24 mouse cellular contexts compared by ENCODE assay signal in genomic region chr1:88303762-88304161, GRCm38 (mm10). TPM values are rescaled to one million over a fixed set of nuclear protein-coding genes. Genes with fewer than 3 reads are reported as not detected.
DNase-seq lines count a peak whose midpoint lies in the region; ATAC-seq and TF ChIP-seq lines count a peak whose summit lies in the region.
"Had no signal": no experiment of that assay in that cellular context is flagged by ENCODE, and none has a peak within 500 bp of the region (broad histone marks: within the 10 kb centered on the region; RNA-seq: fewer than 3 reads in every experiment).

No protein-coding gene starts in this region.

- H3K27ac ChIP-seq in liver, adult 2 months (replicated peaks; ENCODE audit: insufficient read depth, low read depth, low read length), result no peak overlapping the region
- no peak overlapping the region for H3K27ac ChIP-seq in limb, embryonic 14.5 days (replicated peaks; ENCODE audit: low read depth, low read length)
- H3K27ac ChIP-seq in forebrain, embryonic 11.5 days (ENCODE audit: low read depth, low read length), result no peak overlapping the region
- no peak overlapping the region for H3K27ac ChIP-seq in forebrain, embryonic 10.5 days
- H3K27ac ChIP-seq: heart, embryonic 13.5 days had no signal

- no peak overlapping the region for H3K4me2 ChIP-seq in limb, embryonic 14.5 days (replicated peaks; ENCODE audit: low read depth, low read length, severe bottlenecking)
- no peak overlapping the region for H3K4me2 ChIP-seq in forebrain, embryonic 11.5 days (ENCODE audit: low read depth, low read length, severe bottlenecking)
- H3K4me2 ChIP-seq: heart, embryonic 13.5 days had no signal

- ATAC-seq in CD4-positive, CD25-positive, alpha-beta regulatory T cell, adult 4 months, result no peak
- ATAC-seq in limb, embryonic 14.5 days (ENCODE audit: low FRiP score, low read depth), result no peak
- no peak for ATAC-seq in forebrain, embryonic 11.5 days (replicated peaks; ENCODE audit: low FRiP score)
- ATAC-seq: forebrain, postnatal 0 days had no signal

- no peak for TF ChIP-seq POLR2A in liver, adult 2 months (IDR thresholded peaks at IDR 0.05; ENCODE audit: extremely low read depth, insufficient read depth, low read length)
- no peak for TF ChIP-seq POLR2A in limb, embryonic 14.5 days (IDR thresholded peaks at IDR 0.05; ENCODE audit: borderline replicate concordance, extremely low read depth, insufficient read depth, insufficient read length)

- no peaks in the 10 kb centered on the region for H3K79me2 ChIP-seq in liver, adult 2 months (ENCODE audit: control insufficient read depth, insufficient read depth, low read length)

- H3K9me3 ChIP-seq in limb, embryonic 14.5 days (ENCODE audit: control insufficient read depth, low read length), result peaks cover 93% of the 10 kb centered on the region
- H3K9me3 ChIP-seq in forebrain, embryonic 11.5 days (ENCODE audit: control insufficient read depth, low read length), result peaks cover 84% of the 10 kb centered on the region
- H3K9me3 ChIP-seq in forebrain, embryonic 10.5 days, result peaks cover 98% of the 10 kb centered on the region

- no peak for TF ChIP-seq CTCF in liver, adult 2 months (IDR thresholded peaks at IDR 0.05; ENCODE audit: low read depth, low read length)

- H3K27me3 ChIP-seq in liver, adult 2 months (ENCODE audit: control insufficient read depth, insufficient read depth, low read length), result no peaks in the 10 kb centered on the region
- no peaks in the 10 kb centered on the region for H3K27me3 ChIP-seq in limb, embryonic 14.5 days (ENCODE audit: control insufficient read depth, insufficient read depth, low read length)
- no peaks in the 10 kb centered on the region for H3K27me3 ChIP-seq in forebrain, embryonic 11.5 days (ENCODE audit: control insufficient read depth, insufficient read depth, low read length)
- H3K27me3 ChIP-seq in forebrain, embryonic 10.5 days (ENCODE audit: poor library complexity, severe bottlenecking), result no peaks in the 10 kb centered on the region
- H3K27me3 ChIP-seq: heart, embryonic 13.5 days had no signal

- no peak overlapping the region for H3K9ac ChIP-seq in liver, adult 2 months (ENCODE audit: low read depth, low read length)
- no peak overlapping the region for H3K9ac ChIP-seq in limb, embryonic 14.5 days (ENCODE audit: low read depth, low read length, severe bottlenecking)
- no peak overlapping the region for H3K9ac ChIP-seq in forebrain, embryonic 11.5 days (ENCODE audit: low read length)
- H3K9ac ChIP-seq: forebrain, postnatal 0 days; heart, embryonic 13.5 days had no signal

- WGBS in liver, adult 2 months, result 62% methylated on average over 6 of the region's 6 CpGs
- 64% methylated on average over 6 of the region's 6 CpGs for WGBS in limb, embryonic 14.5 days
- WGBS in forebrain, embryonic 11.5 days, result 68% methylated on average over 6 of the region's 6 CpGs
- WGBS in forebrain, embryonic 10.5 days, result 71% methylated on average over 6 of the region's 6 CpGs

- no peaks in the 10 kb centered on the region for H3K4me1 ChIP-seq in liver, adult 2 months (ENCODE audit: control insufficient read depth, insufficient read depth, low read length)
- no peaks in the 10 kb centered on the region for H3K4me1 ChIP-seq in limb, embryonic 14.5 days (ENCODE audit: control insufficient read depth, insufficient read depth, low read length)
- H3K4me1 ChIP-seq in forebrain, embryonic 11.5 days (replicated peaks; ENCODE audit: control insufficient read depth, insufficient read depth, low read length), result no peaks in the 10 kb centered on the region
- no peaks in the 10 kb centered on the region for H3K4me1 ChIP-seq in forebrain, embryonic 10.5 days
- H3K4me1 ChIP-seq: heart, embryonic 13.5 days had no signal

- H3K36me3 ChIP-seq in liver, adult 2 months (ENCODE audit: control insufficient read depth, insufficient read depth, low read length), result no peaks in the 10 kb centered on the region
- no peaks in the 10 kb centered on the region for H3K36me3 ChIP-seq in limb, embryonic 14.5 days (ENCODE audit: control insufficient read depth, insufficient read depth, low read length)
- H3K36me3 ChIP-seq in forebrain, embryonic 11.5 days (ENCODE audit: control insufficient read depth, insufficient read depth, low read length), result no peaks in the 10 kb centered on the region
- no peaks in the 10 kb centered on the region for H3K36me3 ChIP-seq in forebrain, embryonic 10.5 days (replicated peaks)
- H3K36me3 ChIP-seq: heart, embryonic 13.5 days had no signal

- no peak overlapping the region for H3K4me3 ChIP-seq in liver, adult 2 months (ENCODE audit: insufficient read depth, low read depth, low read length)
- no peak overlapping the region for H3K4me3 ChIP-seq in limb, embryonic 14.5 days (replicated peaks; ENCODE audit: low read length)
- no peak overlapping the region for H3K4me3 ChIP-seq in forebrain, embryonic 11.5 days (ENCODE audit: low read depth, low read length)
- H3K4me3 ChIP-seq in forebrain, embryonic 10.5 days, result no peak overlapping the region
- H3K4me3 ChIP-seq: heart, embryonic 13.5 days had no signal

- peak; percentile 7 for DNase-seq in CD4-positive, CD25-positive, alpha-beta regulatory T cell, adult 2 months (ENCODE audit: low read depth, low spot score)
- peak; percentile 12 for DNase-seq in liver, adult 2 months (ENCODE audit: extremely low read depth, low read depth, low spot score)
- DNase-seq in liver, result no peak
- DNase-seq in CD4-positive helper T cell, adult 2 months (ENCODE audit: low read depth, low spot score), result peak; percentile 9
- peak; percentile 2 for DNase-seq in limb, embryonic 14.5 days (ENCODE audit: low spot score)
- DNase-seq in forebrain, embryonic 11.5 days (ENCODE audit: low spot score), result no peak
- DNase-seq in forebrain, embryonic 10.5 days (ENCODE audit: extremely low spot score, low spot score), result no peak
- DNase-seq: adrenal gland, adult 8-10 months; cerebellum, adult 2 months; forebrain, postnatal 0 days; gastrocnemius, postnatal 10 days; kidney, adult 11 months; kidney, postnatal 4 days; layer of hippocampus, postnatal 36 days; lung, adult 18-20 months; right cerebral cortex, adult 18-20 months; spleen, adult 18-20 months had no signal

RNA-seq across cellular contexts. Expression of gene Trpm8, which starts 26.3 kb away (rescaled TPM):
- polyA plus RNA-seq in CD4-positive, CD25-positive, alpha-beta regulatory T cell, adult 4 months (2017; shearing (Covaris generic)), result not detected
- total RNA-seq in liver, adult 2 months (2014; rRNA removed), result under 0.01 TPM in 2 replicates
- polyA plus RNA-seq in liver, adult 2 months (2012; rRNA removed), result 0.01 and 0.02 TPM in 2 replicates
- not detected in 2 replicates for polyA plus RNA-seq in limb, embryonic 14.5 days (2012; rRNA removed)
- polyA plus RNA-seq in limb, embryonic 14.5 days (2014; fragmentation: Nextera tagmentation; extraction: Ambion mirVana), result not detected in 2 replicates
- not detected in 2 replicates for polyA plus RNA-seq in forebrain, embryonic 11.5 days (2014; fragmentation: Nextera tagmentation; extraction: Ambion mirVana)
- polyA plus RNA-seq in forebrain, embryonic 10.5 days (2016; fragmentation: Nextera tagmentation; extraction: Ambion mirVana), result not detected in 2 replicates
- total RNA-seq: adrenal gland, adult 8-10 months; common myeloid progenitor, adult 5-6 weeks; gastrocnemius, postnatal 10 days; hematopoietic stem cell, adult 5-6 weeks; megakaryocyte progenitor cell, adult 5-6 weeks; neutrophil, adult 5-6 weeks had no signal
- polyA plus RNA-seq: stomach, embryonic 16.5 days had no signal

RNA-seq across cellular contexts. Expression of gene Hjurp, which starts 26.3 kb away (rescaled TPM):
- 10 to 100 TPM; 56.6 to 72.9 TPM for polyA plus RNA-seq in CD4-positive, CD25-positive, alpha-beta regulatory T cell, adult 4 months (2017; shearing (Covaris generic))
- 78.7 and 90.1 TPM in 2 replicates for total RNA-seq in liver, adult 2 months (2014; rRNA removed)
- 31.4 and 32.8 TPM in 2 replicates for polyA plus RNA-seq in liver, adult 2 months (2012; rRNA removed)
- 277 and 360 TPM in 2 replicates for polyA plus RNA-seq in limb, embryonic 14.5 days (2012; rRNA removed)
- 139 and 150 TPM in 2 replicates for polyA plus RNA-seq in limb, embryonic 14.5 days (2014; fragmentation: Nextera tagmentation; extraction: Ambion mirVana)
- 221 and 223 TPM in 2 replicates for polyA plus RNA-seq in forebrain, embryonic 11.5 days (2014; fragmentation: Nextera tagmentation; extraction: Ambion mirVana)
- polyA plus RNA-seq in forebrain, embryonic 10.5 days (2016; fragmentation: Nextera tagmentation; extraction: Ambion mirVana), result 223 and 224 TPM in 2 replicates

Comparison
In these comparisons a context has a peak if more than half of its experiments do, and no peak if none do; other contexts are left out.
1. DNase-seq: peak in CD4-positive, CD25-positive, alpha-beta regulatory T cell, adult 2 months (single experiment), liver, adult 2 months (single experiment), CD4-positive helper T cell, adult 2 months (single experiment) and limb, embryonic 14.5 days (single experiment); none in liver (single experiment), forebrain, embryonic 11.5 days (single experiment) and forebrain, embryonic 10.5 days (single experiment).